Mouse (Mus musculus) thymus, postnatal 14 days (tissue): ENCODE results near the gene Pcyt1a.
A peak's percentile ranks its signal among the peaks of the same experiment; 100 is the strongest.
"Not testable (repeated sequence)": the region's sequence is repeated elsewhere in the genome, so short reads cannot be mapped to it uniquely, and the experiment has no call there.

Experiments used
- DNase-seq: peaks from one replicate; pipeline ENCODE4 v3.0.0; 2021

The Pcyt1a gene

GRCm38 (mm10) chr16:32434691-32435090 lies 4.0 kb downstream of the Pcyt1a start:
- DNase-seq: no peak

GRCm38 (mm10) chr16:32436657-32437056 lies 5.9 kb downstream of the Pcyt1a start:
- no peak for DNase-seq

GRCm38 (mm10) chr16:32437266-32437665 lies 6.5 kb downstream of the Pcyt1a start:
- no peak for DNase-seq

- no peak for DNase-seq
Measured at GRCm38 (mm10) chr16:32441432-32441831, 10.7 kb downstream of the Pcyt1a start.

- not testable (repeated sequence) for DNase-seq
Measured at GRCm38 (mm10) chr16:32444615-32445014, 13.9 kb downstream of the Pcyt1a start.

GRCm38 (mm10) chr16:32445558-32445957 lies 14.8 kb downstream of the Pcyt1a start:
- no peak for DNase-seq

- no peak for DNase-seq
Measured at GRCm38 (mm10) chr16:32446563-32447138, 15.9 kb downstream of the Pcyt1a start.

- no peak for DNase-seq
Measured at GRCm38 (mm10) chr16:32449665-32450064, 18.9 kb downstream of the Pcyt1a start.

GRCm38 (mm10) chr16:32450133-32450532 lies 19.4 kb downstream of the Pcyt1a start:
- DNase-seq: no peak

- no peak for DNase-seq
Measured at GRCm38 (mm10) chr16:32453102-32453501, 22.4 kb downstream of the Pcyt1a start.

- no peak for DNase-seq
Measured at GRCm38 (mm10) chr16:32454646-32455045, 23.9 kb downstream of the Pcyt1a start.

GRCm38 (mm10) chr16:32456086-32456485 lies 25.4 kb downstream of the Pcyt1a start:
- no peak for DNase-seq

GRCm38 (mm10) chr16:32456761-32457160 lies 26.0 kb downstream of the Pcyt1a start:
- no peak for DNase-seq

- DNase-seq: peak; percentile 60
Measured at GRCm38 (mm10) chr16:32457589-32458386, 27.1 kb downstream of the Pcyt1a start.

- DNase-seq: no peak
Measured at GRCm38 (mm10) chr16:32460518-32460917, 29.8 kb downstream of the Pcyt1a start.

GRCm38 (mm10) chr16:32461713-32462112 lies 31.0 kb downstream of the Pcyt1a start:
- DNase-seq: no peak

- no peak for DNase-seq
Measured at GRCm38 (mm10) chr16:32462950-32463349, 32.2 kb downstream of the Pcyt1a start.

- no peak for DNase-seq
Measured at GRCm38 (mm10) chr16:32463426-32463825, 32.7 kb downstream of the Pcyt1a start.

GRCm38 (mm10) chr16:32464908-32465307 lies 34.2 kb downstream of the Pcyt1a start:
- no peak for DNase-seq

- DNase-seq: no peak
Measured at GRCm38 (mm10) chr16:32468488-32468887, 37.8 kb downstream of the Pcyt1a start.

GRCm38 (mm10) chr16:32469404-32470105 lies 38.8 kb downstream of the Pcyt1a start:
- no peak for DNase-seq

GRCm38 (mm10) chr16:32472276-32473015 lies 41.7 kb downstream of the Pcyt1a start:
- no peak for DNase-seq

GRCm38 (mm10) chr16:32477315-32477714 lies 46.6 kb downstream of the Pcyt1a start:
- no peak for DNase-seq
